Mouse (Mus musculus) hindbrain, postnatal 0 days (tissue): ENCODE measurements around the gene Zdhhc14. TPM values are rescaled to one million over a fixed set of nuclear protein-coding genes. Genes with fewer than 3 reads are reported as not detected.

Source experiments
- ATAC-seq: fragments of 200-750 bp; cut with Nextera tagmentation; 2 replicates; pipeline ENCODE4 v1.8.0; 2017; ENCODE audit warnings: mild to moderate bottlenecking, moderate TSS enrichment, moderate library complexity
- DNase-seq: peaks from one replicate; pipeline ENCODE4 v3.0.0-alpha.2; 2015; ENCODE audit warnings: low spot score
- H3K27ac ChIP-seq: fragments of 300-500 bp; sonication (generic); 2 replicates; pipeline ENCODE4 v1.5.1; 2014; ENCODE audit warnings: mild to moderate bottlenecking
- H3K27me3 ChIP-seq: fragments of 300-500 bp; sonication (generic); 2 replicates; pipeline ENCODE4 v1.6.1; 2014; ENCODE audit warnings: low read length, mixed read lengths; ENCODE audit not compliant: insufficient read depth
- H3K36me3 ChIP-seq: fragments of 300-500 bp; sonication (generic); 2 replicates; pipeline ENCODE4 v1.6.1; 2014; ENCODE audit warnings: low read length, mixed read lengths; ENCODE audit not compliant: insufficient read depth
- H3K4me1 ChIP-seq: fragments of 300-500 bp; sonication (generic); 2 replicates; pipeline ENCODE4 v1.6.1; 2014; ENCODE audit warnings: antibody characterized with exemption, low read length, mixed read lengths; ENCODE audit not compliant: insufficient read depth
- H3K4me2 ChIP-seq: fragments of 300-500 bp; sonication (generic); 2 replicates; pipeline ENCODE4 v1.6.1; 2014; ENCODE audit warnings: low read depth, mild to moderate bottlenecking, low read length, moderate library complexity, mixed read lengths
- H3K4me3 ChIP-seq: fragments of 300-500 bp; sonication (generic); 2 replicates; pipeline ENCODE4 v1.5.1; 2014; ENCODE audit warnings: low read length
- H3K9ac ChIP-seq: fragments of 300-500 bp; sonication (generic); replicated peaks from 2 replicates; pipeline ENCODE4 v1.6.1; 2014; ENCODE audit warnings: mild to moderate bottlenecking, low read length, moderate library complexity, mixed read lengths
- H3K9me3 ChIP-seq: fragments of 300-500 bp; sonication (generic); 2 replicates; pipeline ENCODE4 v1.6.1; 2016; ENCODE audit warnings: low read length, mixed read lengths
- CTCF ChIP-seq: IDR thresholded peaks from 2 replicates; pipeline ENCODE4 v1.5.1; 2016; ENCODE audit warnings: antibody characterized with exemption, control low read depth, low read depth
- WGBS: fragments of 180-500 bp; shearing (Covaris S2); extraction: QIAGEN DNeasy Blood & Tissue Kit; methylation state at CpG from one replicate; pipeline ENCODE4 v1.1.7; 2014; 5-methylcytosine and 5-hydroxymethylcytosine counted together
- polyA plus RNA-seq: library from polyadenylated mRNA; unstranded; fragments of >200 nt; fragmentation: Nextera tagmentation; extraction: Ambion mirVana; gene quantifications from 2 replicates; pipeline ENCODE4 v1.2.1, GENCODE M21; 2015
- total RNA-seq: library from RNA; depleted of rRNA; stranded (reverse); fragments of >200 nt; gene quantifications from 2 replicates; pipeline ENCODE4 v1.2.3, GENCODE M21; 2014

Zdhhc14 gene
- total and polyA plus RNA-seq, 2 experiments from 2014 or later, result 9.7 to 20.5 TPM

- Histone ChIP-seq H3K9me3 (no peaks in the 10 kb centered on the region), H3K9ac (no peak overlapping the region), H3K27ac (no peak overlapping the region), H3K4me3 (no peak overlapping the region), H3K36me3 (no peaks in the 10 kb centered on the region), H3K4me1 (no peaks in the 10 kb centered on the region), H3K4me2 (no peak overlapping the region), H3K27me3 (no peaks in the 10 kb centered on the region; the same call in 1 of the 2 replicates)
- WGBS, result 79% methylated on average over 4 of the region's 4 CpGs
- ATAC-seq, result no peak
- no peak for DNase-seq
- TF ChIP-seq CTCF, result no peak
Observed at GRCm38 (mm10) chr17:5793593-5793992, 301.2 kb downstream of the Zdhhc14 start.

- Histone ChIP-seq H3K27me3 (no peaks in the 10 kb centered on the region; the same call in 1 of the 2 replicates), H3K9me3 (no peaks in the 10 kb centered on the region), H3K27ac (no peak overlapping the region), H3K4me1 (no peaks in the 10 kb centered on the region), H3K4me2 (no peak overlapping the region), H3K9ac (no peak overlapping the region), H3K36me3 (no peaks in the 10 kb centered on the region), H3K4me3 (no peak overlapping the region)
- DNase-seq (no peak), ATAC-seq (no peak)
- TF ChIP-seq CTCF, result no peak
- WGBS, result 84% methylated on average over 5 of the region's 5 CpGs
Observed at GRCm38 (mm10) chr17:5794276-5794675, 301.9 kb downstream of the Zdhhc14 start.

GRCm38 (mm10) chr17:5795369-5795768, 303.0 kb downstream of the Zdhhc14 start:
- no peak overlapping the region for H3K27ac ChIP-seq
- 70% methylated on average over 5 of the region's 5 CpGs for WGBS
- no peak for ATAC-seq

GRCm38 (mm10) chr17:5795878-5796277, 303.5 kb downstream of the Zdhhc14 start:
- H3K27ac ChIP-seq, result no peak overlapping the region
- H3K9me3 ChIP-seq, result no peaks in the 10 kb centered on the region
- H3K9ac ChIP-seq, result no peak overlapping the region
- H3K4me1 ChIP-seq, result no peaks in the 10 kb centered on the region
- ATAC-seq (peak; percentile 84), DNase-seq (peak; percentile 95)
- no peak overlapping the region for H3K4me2 ChIP-seq
- no peak overlapping the region for H3K4me3 ChIP-seq
- 3% methylated on average over 5 of the region's 5 CpGs for WGBS
- no peaks in the 10 kb centered on the region for H3K36me3 ChIP-seq
- TF ChIP-seq CTCF, result peak; percentile 99
- no peaks in the 10 kb centered on the region; the same call in 1 of the 2 replicates for H3K27me3 ChIP-seq

More at GRCm38 (mm10) chr17:5795369-5795768, 303.0 kb downstream of the Zdhhc14 start:
- no peak for TF ChIP-seq CTCF
- no peak overlapping the region for H3K4me3 ChIP-seq
- no peaks in the 10 kb centered on the region; the same call in 1 of the 2 replicates for H3K27me3 ChIP-seq
- no peaks in the 10 kb centered on the region for H3K4me1 ChIP-seq
- H3K36me3 ChIP-seq, result no peaks in the 10 kb centered on the region
- no peak overlapping the region for H3K4me2 ChIP-seq
- no peak overlapping the region for H3K9ac ChIP-seq
- no peaks in the 10 kb centered on the region for H3K9me3 ChIP-seq
- no peak for DNase-seq

- DNase-seq, result peak; percentile 39
- 0 out of 2 replicates have a peak, but pooled peaks have one; percentile 24 for ATAC-seq
- 52% methylated on average over 5 of the region's 5 CpGs for WGBS
- TF ChIP-seq CTCF, result no peak
- no peak overlapping the region for H3K4me3 ChIP-seq
- H3K36me3 ChIP-seq, result no peaks in the 10 kb centered on the region
- no peak overlapping the region for H3K4me2 ChIP-seq
- no peak overlapping the region for H3K9ac ChIP-seq
- H3K27ac ChIP-seq, result no peak overlapping the region
- no peaks in the 10 kb centered on the region; the same call in 1 of the 2 replicates for H3K27me3 ChIP-seq
- no peaks in the 10 kb centered on the region for H3K9me3 ChIP-seq
- no peaks in the 10 kb centered on the region for H3K4me1 ChIP-seq
Observed at GRCm38 (mm10) chr17:5797124-5797760, 304.9 kb downstream of the Zdhhc14 start.

GRCm38 (mm10) chr17:5798221-5798801, 306.0 kb downstream of the Zdhhc14 start:
- no peak for TF ChIP-seq CTCF
- Histone ChIP-seq H3K9me3 (no peaks in the 10 kb centered on the region), H3K27ac (no peak overlapping the region), H3K4me3 (no peak overlapping the region), H3K36me3 (no peaks in the 10 kb centered on the region), H3K27me3 (no peaks in the 10 kb centered on the region; the same call in 1 of the 2 replicates), H3K9ac (no peak overlapping the region), H3K4me1 (no peaks in the 10 kb centered on the region), H3K4me2 (no peak overlapping the region)
- DNase-seq, result no peak
- peak; percentile 39; the same call in 1 of the 2 replicates for ATAC-seq
- 64% methylated on average over 13 of the region's 13 CpGs for WGBS

- TF ChIP-seq CTCF, result no peak
- Histone ChIP-seq H3K4me3 (no peak overlapping the region), H3K4me2 (no peak overlapping the region), H3K9ac (no peak overlapping the region), H3K4me1 (no peaks in the 10 kb centered on the region), H3K36me3 (no peaks in the 10 kb centered on the region), H3K9me3 (no peaks in the 10 kb centered on the region), H3K27me3 (no peaks in the 10 kb centered on the region; the same call in 1 of the 2 replicates), H3K27ac (no peak overlapping the region)
- no peak for ATAC-seq
- 71% methylated on average over 5 of the region's 5 CpGs for WGBS
- no peak for DNase-seq
Observed at GRCm38 (mm10) chr17:5798900-5799299, 306.5 kb downstream of the Zdhhc14 start.
